Mouse (Mus musculus) kidney, adult 9 months (tissue): ENCODE results near the gene Sbno2.
"Not testable (repeated sequence)": the region's sequence is repeated elsewhere in the genome, so short reads cannot be mapped to it uniquely, and the experiment has no call there.

Experiments
- DNase-seq: peaks from one replicate; pipeline ENCODE4 v3.0.0; 2022

Sbno2 gene

DNA sequence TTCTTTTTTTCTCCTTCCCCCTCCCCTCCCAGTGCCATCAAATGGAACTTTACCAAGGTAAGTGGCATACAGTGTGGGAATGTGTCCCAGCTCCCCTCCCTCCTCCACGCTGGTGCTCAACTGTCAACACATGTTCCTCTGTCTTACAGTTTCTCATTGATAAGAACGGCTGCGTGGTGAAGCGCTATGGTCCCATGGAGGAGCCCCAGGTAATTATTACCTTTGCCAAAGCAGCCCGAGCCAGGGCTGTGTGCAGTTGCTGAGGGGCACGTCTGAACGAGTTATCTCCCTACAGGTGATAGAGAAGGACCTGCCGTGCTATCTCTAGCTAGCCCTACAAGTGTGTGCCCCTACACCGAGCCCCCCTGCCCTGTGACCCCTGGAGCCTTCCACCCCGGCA is 49.5 kb downstream of the Sbno2 start:
- peak; percentile 64 for DNase-seq

DNA sequence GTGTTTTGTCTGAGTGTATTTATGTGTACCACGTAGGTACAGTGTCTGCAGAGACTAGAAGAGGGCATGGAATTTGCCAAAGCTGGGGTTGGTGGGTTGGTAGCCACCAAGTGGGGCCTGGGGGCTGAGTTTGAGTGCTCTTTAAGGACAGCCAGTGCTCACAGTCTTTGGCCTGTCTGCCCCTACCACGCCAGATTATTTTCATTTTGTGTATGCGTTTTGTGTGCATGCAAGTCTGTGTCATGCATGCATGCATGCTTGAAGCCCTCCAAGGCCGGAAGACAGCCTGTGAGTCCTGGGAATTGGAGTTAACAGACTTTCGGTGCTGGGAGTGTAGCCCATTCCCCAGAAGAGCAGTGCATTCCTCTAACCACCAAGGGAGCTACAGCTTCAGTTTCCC is 50.0 kb downstream of the Sbno2 start:
- no peak for DNase-seq

DNA sequence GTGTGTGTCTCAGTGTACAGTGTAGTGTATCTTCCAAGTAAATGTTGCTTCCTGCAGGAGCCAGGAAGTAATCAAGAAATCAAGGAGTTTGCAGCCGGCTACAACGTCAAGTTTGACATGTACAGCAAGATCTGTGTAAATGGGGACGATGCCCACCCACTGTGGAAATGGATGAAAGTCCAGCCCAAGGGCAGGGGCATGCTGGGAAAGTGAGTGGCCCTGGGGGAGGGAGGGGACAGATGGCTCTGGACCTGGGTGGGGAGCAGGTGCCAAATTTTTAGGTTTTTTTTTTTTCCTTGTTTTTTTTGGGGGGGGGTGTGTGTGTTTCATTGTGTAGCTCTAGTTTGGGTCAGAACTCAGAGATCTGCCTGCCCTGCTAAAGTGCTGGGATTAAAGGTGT is 50.5 kb downstream of the Sbno2 start:
- DNase-seq = not testable (repeated sequence)

DNA sequence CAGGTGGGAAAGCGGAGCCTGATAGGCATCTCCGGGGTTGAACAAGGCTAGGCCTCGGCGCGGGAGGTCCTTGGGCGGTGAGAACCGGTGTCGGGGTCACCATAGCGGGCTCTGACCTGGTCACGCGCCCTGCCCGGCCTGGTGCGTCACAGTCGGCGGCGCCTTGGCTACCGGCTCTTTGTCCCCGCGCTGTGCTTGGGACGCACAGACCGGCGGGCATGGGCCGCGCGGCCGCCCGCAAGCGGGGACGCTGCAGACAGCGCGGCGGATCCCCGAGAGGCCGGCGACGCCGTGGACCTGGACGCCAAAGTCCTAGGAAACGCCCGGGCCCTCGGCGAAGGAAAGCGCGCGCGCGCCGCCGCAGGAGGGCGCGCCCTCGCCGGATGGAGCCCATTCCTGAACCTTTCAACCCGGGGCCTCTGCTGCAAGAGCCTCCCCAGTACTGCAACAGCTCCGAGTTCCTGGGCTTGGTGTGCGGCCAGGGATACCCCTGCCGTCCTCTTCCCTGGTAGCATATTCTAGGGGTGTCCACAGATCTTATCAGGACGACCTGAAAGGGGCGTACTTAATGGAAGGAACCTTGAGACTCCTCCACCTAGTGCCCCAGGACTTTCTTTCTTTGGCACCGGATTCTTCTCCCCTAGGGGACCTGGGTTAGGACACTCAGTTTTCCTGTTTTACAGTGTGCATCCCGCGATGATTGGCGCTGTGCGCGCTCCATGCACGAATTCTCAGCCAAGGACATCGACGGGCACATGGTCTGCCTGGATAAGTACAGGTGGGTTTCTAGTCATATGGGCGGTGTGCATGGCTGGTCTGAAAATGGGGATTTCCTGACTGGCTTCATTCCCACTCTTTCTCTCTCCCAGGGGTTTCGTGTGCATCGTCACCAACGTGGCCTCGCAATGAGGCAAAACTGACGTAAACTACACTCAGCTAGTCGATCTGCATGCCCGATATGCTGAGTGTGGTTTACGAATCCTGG is 51.2 kb downstream of the Sbno2 start:
- peak; percentile 73 for DNase-seq

GRCm38 (mm10) chr10:80053259-80053780 is 52.1 kb downstream of the Sbno2 start:
- DNase-seq = peak; percentile 100

DNA sequence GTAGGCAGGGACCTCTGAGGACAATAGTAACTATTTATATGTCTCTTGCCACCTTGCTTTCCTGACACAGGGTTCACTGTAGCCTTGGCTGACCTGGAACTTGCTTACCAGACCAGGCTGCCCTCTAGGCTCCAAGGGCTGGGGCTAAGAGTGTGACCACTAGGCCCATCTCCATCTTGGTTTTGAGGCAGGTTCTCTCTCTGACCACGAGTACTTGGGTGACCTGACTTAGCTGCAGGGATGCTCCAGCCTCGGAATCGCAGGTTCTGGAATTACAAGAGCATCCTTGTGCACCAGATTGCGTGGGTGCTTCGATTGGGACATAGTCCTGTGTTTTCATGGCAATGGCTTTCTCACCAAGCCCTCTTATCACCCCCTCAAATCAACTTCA is 53.0 kb downstream of the Sbno2 start:
- no peak for DNase-seq

- peak; percentile 94 for DNase-seq
Measured at GRCm38 (mm10) chr10:80051618-80052373, 53.6 kb downstream of the Sbno2 start.

DNA sequence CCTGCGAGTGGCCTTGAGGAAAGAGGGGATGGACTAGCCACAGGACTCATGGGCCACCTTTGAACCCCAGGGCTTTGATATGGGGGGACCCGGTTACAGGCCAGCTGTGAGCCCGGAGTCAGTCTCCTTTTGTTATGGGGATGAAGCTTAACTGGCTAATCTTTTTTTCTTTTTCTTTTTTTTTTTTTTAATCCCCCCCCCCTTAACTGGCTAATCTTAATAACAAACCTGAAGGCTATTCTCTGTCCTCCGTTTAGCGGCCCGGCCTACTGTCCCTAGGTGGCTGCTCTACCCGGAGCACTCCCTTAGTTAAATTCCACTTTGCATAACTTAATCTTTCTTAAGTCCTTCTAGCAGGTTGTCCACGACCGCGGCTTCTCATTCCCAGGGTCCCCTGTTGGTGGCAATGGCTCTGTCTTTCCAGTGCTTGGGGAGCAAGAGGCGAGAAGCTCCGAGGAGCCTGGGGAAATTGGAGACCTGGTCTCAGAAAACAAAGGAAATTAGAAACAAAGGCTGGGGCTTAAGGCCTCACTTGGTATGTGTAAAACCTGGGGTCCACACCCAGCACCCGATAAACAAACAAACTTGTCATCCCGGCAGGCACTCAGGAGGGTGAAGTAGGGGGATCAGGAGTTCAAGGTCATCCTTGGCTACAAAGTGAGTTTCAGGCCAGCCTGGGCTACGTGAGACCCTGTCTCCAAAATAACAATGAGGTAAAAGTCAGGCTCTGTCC is 54.3 kb downstream of the Sbno2 start:
- DNase-seq = peak; percentile 68

- DNase-seq = no peak
Measured at GRCm38 (mm10) chr10:80050244-80050643, 55.1 kb downstream of the Sbno2 start.

DNA sequence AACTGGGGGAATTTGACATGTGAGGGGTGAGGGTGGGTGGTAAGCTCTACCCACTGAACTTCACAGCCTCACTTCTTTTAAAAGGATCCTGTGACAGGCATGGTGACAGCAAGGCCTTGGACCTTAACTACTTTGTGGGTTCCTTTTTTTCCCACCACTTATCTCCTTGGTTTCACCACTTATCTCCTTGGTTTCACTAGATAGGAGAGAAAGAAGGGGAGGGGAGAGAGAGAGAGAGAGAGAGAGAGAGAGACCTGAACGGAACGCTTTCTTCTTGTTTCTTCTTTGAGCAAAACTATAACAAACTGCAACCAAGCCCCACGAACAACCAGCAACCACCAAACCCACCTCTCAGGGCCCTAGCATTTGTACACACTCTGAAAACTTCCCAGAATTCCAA is 56.5 kb downstream of the Sbno2 start:
- no peak for DNase-seq

GRCm38 (mm10) chr10:80048396-80048795 is 57.0 kb downstream of the Sbno2 start:
- DNase-seq = no peak

DNA sequence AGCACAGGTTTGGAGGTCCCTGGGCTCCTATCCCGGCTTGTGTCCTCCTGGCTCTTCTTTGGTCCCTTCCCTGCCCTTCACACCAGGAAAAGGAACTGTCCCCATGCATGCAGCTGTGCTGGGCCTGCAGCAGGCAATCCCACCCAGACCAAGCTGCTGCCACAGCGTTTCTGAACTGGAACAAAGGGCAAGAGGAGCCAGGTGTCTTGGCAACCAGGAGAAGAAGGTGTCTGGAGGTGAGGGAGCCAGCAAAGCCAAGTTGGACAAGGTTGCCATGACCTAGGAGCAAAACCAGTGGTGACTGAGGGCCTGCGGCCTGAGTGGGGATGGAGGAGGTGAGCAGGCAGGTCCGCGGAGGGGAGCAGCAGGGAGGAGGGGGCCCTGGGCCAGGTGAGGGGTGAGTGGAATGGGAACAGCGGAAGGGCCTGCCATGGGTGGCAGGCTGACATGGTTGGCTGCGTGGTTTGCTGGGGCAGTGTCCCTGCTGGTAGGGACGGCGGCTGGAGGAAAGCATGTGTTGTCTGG is 58.3 kb downstream of the Sbno2 start, which contains the start of gene Gpx4:
Gene Gpx4, plus strand, starts transcription at position 126 of the 525 bp plus-strand sequence.
- no peak for DNase-seq

- no peak for DNase-seq
Measured at GRCm38 (mm10) chr10:80045766-80046165, 59.6 kb downstream of the Sbno2 start.

- DNase-seq = not testable (repeated sequence)
Measured at GRCm38 (mm10) chr10:80045364-80045763, 60.0 kb downstream of the Sbno2 start.

- no peak for DNase-seq
Measured at GRCm38 (mm10) chr10:80044087-80044486, 61.3 kb downstream of the Sbno2 start.

DNA sequence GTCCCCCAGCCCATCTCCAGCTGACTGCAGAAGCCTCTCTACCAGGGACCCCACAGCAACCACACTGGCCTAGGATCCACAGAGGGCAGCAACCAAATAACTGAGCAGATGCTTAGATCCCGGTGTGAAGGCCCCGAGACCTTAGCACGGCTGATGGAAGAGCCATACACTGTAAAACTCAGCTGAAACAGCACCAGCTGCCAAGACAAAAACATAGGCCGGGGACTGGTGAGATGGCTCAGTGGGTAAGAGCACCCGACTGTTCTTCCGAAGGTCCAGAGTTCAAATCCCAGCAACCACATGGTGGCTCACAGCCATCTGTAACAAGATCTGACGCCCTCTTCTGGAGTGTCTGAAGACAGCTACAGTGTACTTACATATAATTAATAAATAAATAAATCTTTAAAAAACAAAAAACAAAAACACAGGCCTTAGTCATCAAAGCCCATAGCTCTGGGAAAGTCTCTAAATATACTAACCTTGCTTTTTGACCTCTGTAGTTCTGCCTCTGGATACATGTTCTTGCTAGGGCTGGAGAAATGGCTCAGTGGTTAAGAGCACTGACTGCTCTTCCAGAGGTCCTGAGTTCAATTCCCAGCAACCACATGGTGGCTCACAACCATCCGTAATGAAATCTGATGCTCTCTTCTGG is 63.8 kb downstream of the Sbno2 start:
- DNase-seq = not testable (repeated sequence)

- DNase-seq = peak; percentile 99
Measured at GRCm38 (mm10) chr10:80039559-80039979, 65.8 kb downstream of the Sbno2 start, which contains the start of gene Polr2e. Polr2e (minus strand) TSS chr10:80039795.

DNA sequence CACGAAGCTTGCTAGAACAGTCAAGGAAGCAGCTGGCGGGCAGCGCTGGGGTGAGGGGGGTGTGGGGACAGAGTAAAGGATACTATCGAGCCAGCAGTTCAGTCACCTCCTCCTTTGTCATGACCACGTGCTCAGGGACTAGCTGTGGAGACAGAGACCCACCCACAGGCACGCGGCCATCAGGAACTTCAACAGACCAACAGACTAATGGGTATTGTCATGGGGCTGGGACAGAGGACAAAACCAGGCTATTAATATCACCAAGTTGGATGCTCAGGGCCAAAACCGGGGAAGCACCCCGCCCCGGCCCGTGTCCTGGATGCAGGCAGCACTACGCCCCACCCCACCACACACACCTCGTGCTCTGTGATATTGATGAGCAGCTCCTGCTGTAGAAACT is 68.5 kb downstream of the Sbno2 start:
- no peak for DNase-seq

GRCm38 (mm10) chr10:80035686-80036085 is 69.7 kb downstream of the Sbno2 start:
- no peak for DNase-seq

- DNase-seq = no peak
Measured at GRCm38 (mm10) chr10:80035148-80035547, 70.2 kb downstream of the Sbno2 start.

DNA sequence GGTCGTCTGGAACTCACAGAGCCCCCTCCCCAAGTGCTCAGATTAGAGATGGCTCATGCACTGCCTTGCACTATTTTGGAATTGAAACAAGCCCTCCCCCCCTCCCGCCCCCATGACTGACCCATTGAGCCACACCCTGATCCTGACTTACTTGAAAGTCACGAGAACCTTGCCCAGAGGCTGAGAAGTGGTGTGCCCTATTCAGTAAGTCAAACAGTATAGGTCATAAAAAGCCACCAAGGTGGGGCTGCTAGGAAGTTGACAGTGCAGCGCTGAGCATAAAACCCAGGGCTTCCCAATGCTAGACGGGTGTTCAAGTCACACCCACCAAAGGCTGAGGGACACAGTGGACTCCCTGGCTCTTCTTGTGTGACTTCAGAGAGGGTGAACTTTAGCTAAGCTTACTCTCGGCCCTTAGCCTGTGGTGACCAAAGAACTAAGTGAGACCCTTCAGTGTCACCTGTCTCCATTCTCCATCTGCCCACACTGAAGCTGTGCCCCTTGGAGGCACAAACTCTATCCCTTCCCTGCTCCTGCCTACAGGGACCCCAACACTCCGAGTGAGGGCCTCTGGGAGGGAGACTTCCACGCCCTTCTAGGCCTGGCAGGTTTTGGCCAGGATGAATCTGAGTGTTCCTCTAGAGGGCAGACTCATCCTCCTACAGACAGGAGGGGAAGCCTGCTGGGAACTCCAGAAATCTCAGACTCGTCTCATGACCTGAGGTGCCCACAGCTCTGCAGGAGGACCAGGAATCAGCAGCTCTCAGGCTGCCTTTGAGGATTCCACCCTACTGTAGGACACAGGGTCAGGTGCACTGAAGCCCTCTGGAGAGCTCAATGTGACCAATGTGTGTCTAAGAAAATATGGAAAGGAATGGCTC is 71.6 kb downstream of the Sbno2 start:
- DNase-seq = peak; percentile 67
